Mouse (Mus musculus): ENCODE measurements around the gene Tmem164.

GRCm38 (mm10) chrX:142725571-142725970, 44.4 kb downstream of the Tmem164 start:
- no peak for TF ChIP-seq POLR2A (IDR thresholded peaks at IDR 0.05; ENCODE audit: borderline replicate concordance, extremely low read depth, insufficient read depth, insufficient read length, poor library complexity, severe bottlenecking)
- no peak for TF ChIP-seq CTCF (IDR thresholded peaks at IDR 0.05; ENCODE audit: borderline replicate concordance, extremely low read depth, insufficient read depth, insufficient read length)
